Mouse (Mus musculus): ENCODE data around the gene Cacna1c.

Cacna1c gene

DNA sequence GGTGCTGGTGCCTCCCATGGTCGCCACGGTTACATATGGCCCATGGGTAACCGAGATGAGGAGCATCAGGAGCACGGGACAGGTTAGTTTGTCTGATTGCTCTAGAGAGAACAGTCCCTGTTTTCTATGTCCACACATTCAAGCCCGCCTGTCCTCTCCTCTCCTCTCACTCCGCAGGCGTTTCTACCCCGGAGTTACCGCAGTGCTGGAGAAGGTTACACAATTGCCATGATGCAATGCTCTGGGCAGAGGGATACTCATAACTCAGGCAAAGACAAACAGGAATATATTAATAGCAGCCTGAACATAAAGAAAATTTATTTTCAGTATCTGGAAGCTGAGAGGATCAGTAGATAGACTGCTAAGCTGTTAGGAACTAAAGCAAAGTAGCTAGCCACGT, 58.5 kb downstream of the Cacna1c start:
- DNase-seq: no peak

- DNase-seq: no peak
Observed at GRCm38 (mm10) chr6:119132863-119133262, 63.4 kb downstream of the Cacna1c start.

GRCm38 (mm10) chr6:119132111-119132735, 64.0 kb downstream of the Cacna1c start:
- no peak for DNase-seq

DNA sequence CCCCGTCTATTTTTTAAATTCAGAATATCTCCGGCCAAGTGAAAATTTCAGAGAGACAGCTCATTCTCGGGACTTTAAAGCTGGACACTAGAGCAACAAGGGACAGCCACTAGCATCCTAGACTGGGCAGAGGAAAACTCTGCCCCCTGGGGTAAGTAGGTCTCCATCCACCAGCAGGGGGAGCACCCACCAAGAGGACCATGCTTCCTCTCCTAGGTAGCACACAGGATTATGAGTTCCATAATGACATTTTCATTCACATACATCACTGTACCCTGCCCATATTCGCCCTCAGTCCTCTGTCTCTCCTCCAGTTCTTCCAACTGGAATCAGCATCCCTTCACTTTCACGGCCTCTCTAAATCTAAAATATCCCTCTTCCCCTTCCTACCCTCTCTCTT, 66.6 kb downstream of the Cacna1c start:
- DNase-seq: peak; percentile 57

DNA sequence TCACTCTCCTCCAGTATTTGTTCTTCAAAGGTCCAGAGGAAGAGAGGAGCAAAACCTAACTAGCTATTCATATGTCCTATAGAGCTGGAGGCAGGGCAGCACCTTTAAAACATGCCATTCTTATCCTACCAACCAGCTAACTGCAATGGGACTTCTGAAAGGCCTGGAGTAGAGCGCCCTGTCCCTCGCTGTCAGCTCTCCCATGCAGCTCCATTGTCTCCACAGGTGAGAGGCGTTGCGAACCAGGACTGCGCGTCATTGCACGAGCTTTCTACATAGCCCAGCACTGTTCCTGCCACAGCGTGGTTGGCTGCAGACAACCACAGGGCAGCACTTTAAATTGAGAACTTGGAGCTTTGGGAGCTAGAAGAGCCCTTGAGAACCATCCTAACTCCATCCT, 67.7 kb downstream of the Cacna1c start:
- DNase-seq: no peak

DNA sequence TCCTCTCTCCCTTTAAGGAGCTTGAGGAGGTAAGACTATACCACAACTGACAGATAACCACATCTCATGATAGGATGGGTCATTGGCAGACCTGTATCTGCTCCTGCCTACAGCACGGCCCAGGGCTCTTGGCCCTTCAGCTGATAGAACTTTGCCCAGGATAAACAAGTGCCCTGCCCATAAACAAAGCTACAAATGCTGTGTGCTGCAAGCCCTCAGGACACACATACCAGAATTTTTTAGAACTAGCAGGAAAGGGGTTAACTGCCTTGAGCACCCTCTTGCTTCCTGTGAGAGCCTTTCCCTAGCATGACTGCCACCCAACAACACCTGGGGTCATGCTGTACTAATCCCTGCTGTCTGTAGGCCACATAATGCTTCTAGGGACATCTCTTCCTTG, 68.1 kb downstream of the Cacna1c start:
- DNase-seq: no peak

DNA sequence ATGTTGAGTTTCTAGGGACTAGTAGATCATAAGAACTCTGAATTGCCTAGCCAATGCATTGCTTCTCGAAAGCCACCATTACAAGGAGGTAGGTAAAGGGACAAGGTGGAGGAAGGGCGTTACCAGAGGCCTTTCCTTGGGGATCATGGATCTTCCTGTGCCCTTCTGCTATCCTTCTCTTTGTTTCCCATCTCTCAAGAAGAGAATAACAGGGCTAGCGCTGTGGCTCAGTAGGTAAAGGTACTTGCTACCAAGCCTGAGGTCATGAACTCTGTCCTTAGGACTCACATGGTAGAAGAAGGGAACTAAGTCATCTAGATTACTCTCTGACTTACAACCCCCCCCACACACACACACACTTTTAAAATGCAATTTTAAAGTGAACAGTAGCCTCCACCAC, 69.2 kb downstream of the Cacna1c start:
- no peak for DNase-seq

GRCm38 (mm10) chr6:119118371-119118770, 77.8 kb downstream of the Cacna1c start:
- DNase-seq: peak; percentile 13

DNA sequence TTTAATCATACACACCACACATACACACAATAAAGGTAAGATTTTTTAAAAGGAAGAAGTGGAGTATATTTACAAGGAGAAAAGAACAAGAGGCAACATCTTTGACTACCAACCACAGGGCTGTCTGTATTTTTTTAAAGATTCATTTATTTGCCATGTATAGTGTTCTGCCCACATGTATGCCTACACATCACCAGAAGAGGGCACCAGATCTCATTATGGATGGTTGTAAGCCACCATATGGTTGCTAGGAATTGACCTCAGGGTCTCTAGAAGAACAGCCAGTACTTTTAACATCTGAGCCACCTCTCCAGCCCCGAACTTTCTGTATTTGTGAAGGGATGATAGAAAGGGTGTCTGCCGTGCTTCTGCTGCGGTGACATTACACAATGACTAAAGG, 79.9 kb downstream of the Cacna1c start:
- no peak for DNase-seq

DNA sequence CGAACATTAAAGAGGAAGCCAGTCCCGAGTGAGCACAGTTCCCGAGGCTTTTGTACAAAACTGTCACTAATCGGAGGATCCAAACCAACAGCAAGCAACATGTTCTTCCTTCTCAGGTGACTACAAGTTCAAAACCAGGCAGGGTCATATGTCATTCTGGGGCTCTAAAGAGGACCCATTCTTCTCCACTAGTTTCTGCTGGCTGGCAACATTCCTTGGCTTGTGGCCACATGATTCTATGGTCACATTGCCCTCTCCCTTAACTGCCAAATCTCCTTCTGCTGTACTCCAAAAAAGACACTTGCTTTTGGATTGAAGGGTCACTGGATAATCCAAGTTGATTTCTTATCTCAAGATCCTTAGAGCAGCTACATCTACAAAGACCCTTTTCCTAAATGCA, 82.9 kb downstream of the Cacna1c start:
- no peak for DNase-seq

DNA sequence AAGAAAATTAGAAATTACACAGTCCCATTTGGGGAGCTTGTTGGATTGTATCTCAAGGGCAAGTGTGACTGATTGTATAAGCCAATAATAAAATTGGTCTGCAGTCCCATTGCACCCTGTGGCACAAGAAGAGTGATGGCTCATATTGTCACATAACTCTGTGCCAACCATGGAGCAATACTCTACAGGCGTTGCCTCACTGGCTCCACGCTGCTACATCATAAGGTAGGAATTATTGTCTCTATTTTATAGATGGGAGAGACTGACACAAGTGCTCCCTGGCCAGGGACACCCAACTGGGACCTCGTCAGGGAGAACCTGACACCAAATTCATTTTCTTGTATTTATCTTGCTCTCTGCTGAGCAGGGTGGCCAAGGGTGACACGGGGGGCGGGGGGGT, 85.8 kb downstream of the Cacna1c start:
- no peak for DNase-seq

DNA sequence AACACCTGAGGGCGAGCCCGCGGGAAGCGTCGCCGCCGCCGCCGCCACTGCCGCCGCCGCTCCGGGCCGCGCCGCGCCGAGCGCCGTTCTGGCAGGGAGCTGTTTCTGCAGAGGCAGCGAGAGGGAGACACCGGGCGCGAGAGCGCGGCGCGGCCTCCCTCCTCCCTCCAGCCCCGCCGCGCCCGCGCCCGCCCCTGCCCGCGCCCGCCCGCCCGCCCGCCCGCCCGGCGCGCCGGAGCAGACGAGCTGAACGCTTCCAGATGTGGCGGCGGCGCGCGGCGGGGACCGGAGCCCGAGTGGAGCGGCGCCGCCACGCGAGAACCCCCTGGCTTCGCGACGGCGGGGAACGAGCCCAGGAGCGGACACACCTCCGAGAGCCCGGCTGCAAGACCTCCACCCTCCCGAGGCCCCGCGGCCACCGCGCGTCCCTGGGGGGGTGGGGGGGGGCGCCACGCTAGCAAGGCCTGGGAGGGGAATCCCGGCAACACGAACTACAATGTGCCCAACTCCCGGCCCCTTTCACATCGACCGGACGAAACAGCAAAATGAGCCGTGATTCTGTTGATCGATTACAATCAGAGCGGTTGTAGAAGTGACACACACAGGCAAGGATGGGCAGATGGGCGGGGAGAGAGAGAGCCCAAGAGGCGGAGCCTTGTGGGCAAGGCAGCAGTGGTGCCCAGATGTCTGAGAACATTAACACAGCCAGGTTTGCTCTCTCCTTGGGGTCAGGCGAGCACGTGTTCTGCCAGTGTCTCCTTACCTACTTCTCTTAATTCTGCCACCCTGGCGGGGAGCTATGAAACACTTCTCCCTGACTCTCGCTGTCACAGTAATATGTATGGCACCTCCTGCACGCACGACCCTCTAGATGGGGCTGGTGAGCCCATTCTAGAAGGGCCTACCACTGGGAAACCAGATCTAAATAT, 87.5 kb downstream of the Cacna1c start:
- DNase-seq: peak; percentile 56

DNA sequence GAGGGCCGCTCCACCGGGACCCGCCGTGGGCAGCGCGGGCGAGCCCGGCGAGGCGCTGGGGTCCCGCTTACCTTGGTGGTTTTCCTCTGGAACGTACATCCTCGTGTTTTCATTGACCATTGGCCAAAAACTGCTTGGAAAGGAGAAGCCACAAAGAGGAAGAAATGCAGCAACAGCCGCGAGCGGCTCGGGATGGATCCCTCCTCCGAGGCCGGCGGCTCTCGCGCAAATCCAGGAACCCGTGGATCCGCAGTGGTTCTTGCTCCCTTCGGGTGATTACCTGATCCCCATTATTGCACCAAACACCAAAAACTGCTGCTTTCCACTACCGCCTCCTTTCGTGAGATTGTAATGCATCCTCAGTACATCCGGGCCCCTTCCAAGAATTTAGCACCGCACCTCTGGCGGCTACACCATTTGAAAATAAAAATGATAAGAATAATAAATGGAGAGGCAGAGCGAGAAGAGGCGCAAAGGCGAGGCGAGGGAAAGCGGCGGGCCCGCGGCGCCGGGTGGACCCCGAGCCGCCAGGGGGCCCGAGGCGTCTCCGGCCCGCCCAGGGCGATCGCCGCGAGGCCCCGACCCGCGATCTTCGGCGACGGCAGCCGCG, 88.3 kb downstream of the Cacna1c start:
- no peak for DNase-seq

DNA sequence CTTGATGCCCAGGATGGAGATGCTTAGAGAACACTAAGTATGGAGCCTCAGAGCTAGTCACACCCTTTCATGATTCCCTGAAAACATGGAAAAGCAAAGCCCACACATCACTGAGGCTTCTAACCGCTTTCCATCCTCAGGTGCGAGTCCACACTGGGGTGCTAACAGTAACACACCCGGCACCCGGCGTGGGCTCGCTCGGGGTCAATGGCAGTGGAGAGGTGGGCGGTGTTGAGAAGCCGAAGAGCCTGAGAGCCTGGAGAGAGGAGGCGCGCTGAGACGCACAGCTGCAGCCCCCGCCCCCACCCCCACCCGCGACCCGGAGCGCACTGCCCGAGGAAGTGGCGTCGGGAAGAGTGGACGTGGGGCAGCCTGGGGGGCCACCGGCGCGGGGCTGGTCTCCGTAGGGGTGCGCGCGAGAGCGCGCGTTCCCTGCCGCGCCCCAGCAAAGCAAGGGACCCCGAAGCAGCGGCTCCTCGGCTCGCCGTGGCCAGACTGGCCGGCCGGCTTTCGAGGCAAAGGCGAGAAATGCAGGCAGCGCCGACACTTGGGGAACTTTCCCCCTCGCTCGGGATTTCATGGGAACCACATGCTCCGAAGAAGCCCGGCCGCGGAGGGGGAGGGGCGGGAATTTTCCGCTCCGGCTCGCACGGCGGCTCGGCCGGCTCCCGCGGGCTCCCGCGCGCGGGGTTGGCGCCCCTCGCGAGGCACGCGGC, 88.9 kb downstream of the Cacna1c start:
- peak; percentile 22 for DNase-seq

- no peak for DNase-seq
Observed at GRCm38 (mm10) chr6:119106726-119107125, 89.5 kb downstream of the Cacna1c start.

DNA sequence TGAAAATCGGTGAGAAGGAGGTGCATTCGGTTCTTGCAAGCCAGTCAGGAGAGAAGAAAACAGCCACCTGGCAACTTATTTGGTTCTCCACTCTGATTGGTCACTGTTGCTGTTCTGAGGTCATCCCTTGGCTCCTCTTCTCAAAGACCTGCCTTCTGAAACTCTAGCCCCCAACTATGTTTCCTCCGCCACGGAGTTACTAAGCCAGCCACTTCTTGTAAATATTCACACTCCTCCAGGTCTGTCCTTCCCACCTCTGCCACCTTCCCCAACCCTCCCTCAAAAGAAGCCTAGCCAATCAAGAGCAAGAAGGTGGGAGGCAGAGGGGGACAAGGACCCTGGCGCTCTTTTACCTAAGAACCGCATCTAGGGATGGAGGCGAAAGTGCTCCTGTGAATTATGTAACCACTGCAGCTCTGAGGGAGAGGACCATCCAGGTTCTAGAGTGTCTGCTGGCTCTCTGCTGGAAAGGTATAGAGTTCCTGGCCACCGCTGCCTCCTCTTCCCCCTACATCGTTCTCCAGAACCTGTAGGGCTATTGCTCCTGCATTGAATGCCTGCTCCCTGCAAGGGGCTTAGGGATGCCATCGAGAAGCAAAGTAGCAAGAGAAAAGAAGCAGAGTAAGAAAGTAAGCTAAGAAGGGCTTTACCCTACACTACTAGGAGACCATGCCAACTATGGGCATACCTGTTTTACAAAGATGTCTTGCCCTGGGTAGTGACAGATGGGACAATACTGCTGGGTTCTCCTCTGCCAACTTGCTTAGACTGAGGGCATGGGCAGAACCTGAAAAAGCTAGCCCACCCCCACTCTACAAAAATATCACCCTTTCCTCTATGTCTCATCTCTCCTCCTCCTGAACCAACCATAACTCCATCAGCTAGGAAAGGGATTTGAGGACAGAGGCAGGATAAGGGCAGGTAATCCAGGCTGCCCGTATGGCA, 90.3 kb downstream of the Cacna1c start:
- no peak for DNase-seq

- DNase-seq: peak; percentile 80
Observed at GRCm38 (mm10) chr6:119104246-119104645, 92.0 kb downstream of the Cacna1c start.

GRCm38 (mm10) chr6:119102936-119103335, 93.3 kb downstream of the Cacna1c start:
- DNase-seq: no peak

DNA sequence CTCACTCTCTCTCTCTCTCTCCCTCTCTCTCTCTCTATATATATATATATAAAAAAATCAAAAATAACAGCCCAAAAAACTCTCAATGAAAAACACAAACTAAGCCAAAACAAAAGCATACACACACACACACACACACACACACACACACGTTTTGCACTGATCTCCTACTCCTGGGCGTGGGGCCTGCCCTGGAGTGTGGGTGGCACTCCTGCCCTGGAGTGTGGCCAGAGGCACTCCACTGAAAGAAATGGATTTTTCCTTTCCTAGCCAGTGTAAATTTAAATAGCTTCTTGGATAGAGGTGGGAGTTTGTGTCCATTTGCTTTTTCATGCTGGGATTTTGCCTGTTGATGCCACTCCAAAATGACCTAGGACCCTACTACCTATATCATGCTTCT, 96.9 kb downstream of the Cacna1c start:
- DNase-seq: no peak

GRCm38 (mm10) chr6:119096481-119096880, 99.7 kb downstream of the Cacna1c start:
- no peak for DNase-seq

DNA sequence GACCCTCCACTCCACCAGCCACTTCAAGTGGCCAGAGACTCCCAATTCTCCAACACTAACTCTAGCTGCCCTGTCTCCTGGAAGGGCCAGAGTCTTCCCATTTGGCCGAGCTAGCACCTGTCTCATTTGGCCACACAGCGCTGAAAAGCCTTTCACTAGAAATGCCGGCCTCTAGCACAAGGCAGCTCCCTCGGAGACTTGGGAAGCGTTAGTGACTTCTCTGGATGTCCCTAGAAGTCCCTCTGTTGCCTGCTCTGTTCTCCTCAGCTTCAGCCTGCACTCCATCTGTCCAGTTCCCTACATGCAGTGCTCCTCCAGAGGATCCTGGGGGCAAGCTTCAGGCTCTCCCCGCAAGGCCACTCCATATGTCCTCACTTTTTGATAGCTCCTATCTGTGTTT, 101.1 kb downstream of the Cacna1c start:
- no peak for DNase-seq

GRCm38 (mm10) chr6:119089173-119089572, 107.0 kb downstream of the Cacna1c start:
- DNase-seq: no peak
